17 mouse cellular contexts compared by ENCODE assay signal in genomic region chr16:40708558-40708957, GRCm38 (mm10).
A peak's percentile ranks its signal among the peaks of the same experiment; 100 is the strongest.
DNase-seq lines count a peak whose midpoint lies in the region; ATAC-seq and TF ChIP-seq lines count a peak whose summit lies in the region.
"Had no signal": no experiment of that assay in that cellular context is flagged by ENCODE, and none has a peak within 500 bp of the region (broad histone marks: within the 10 kb centered on the region; RNA-seq: fewer than 3 reads in every experiment).

No protein-coding gene starts in this region.

- no peaks in the 10 kb centered on the region for H3K9me3 ChIP-seq in hindbrain, embryonic 11.5 days (ENCODE audit: control insufficient read depth, low read length)
- H3K9me3 ChIP-seq in hindbrain, embryonic 10.5 days = no peaks in the 10 kb centered on the region
- H3K9me3 ChIP-seq in embryonic facial prominence, embryonic 15.5 days (replicated peaks) = no peaks in the 10 kb centered on the region
- H3K9me3 ChIP-seq in hindbrain, embryonic 16.5 days (ENCODE audit: control insufficient read depth, low read length) = no peaks in the 10 kb centered on the region
- H3K9me3 ChIP-seq: limb, embryonic 15.5 days; stomach, embryonic 15.5 days had no signal

- no peaks in the 10 kb centered on the region for H3K4me1 ChIP-seq in hindbrain, embryonic 11.5 days (replicated peaks; ENCODE audit: control insufficient read depth, insufficient read depth, low read length)
- no peaks in the 10 kb centered on the region for H3K4me1 ChIP-seq in hindbrain, embryonic 10.5 days (replicated peaks)
- no peaks in the 10 kb centered on the region for H3K4me1 ChIP-seq in embryonic facial prominence, embryonic 15.5 days
- H3K4me1 ChIP-seq in hindbrain, embryonic 16.5 days (ENCODE audit: control insufficient read depth, insufficient read depth, low read depth, low read length) = peaks cover 3% of the 10 kb centered on the region
- H3K4me1 ChIP-seq: limb, embryonic 15.5 days; stomach, embryonic 15.5 days had no signal

- no peak overlapping the region for H3K27ac ChIP-seq in hindbrain, embryonic 11.5 days (ENCODE audit: low read depth, low read length)
- H3K27ac ChIP-seq in hindbrain, embryonic 10.5 days = no peak overlapping the region
- H3K27ac ChIP-seq in embryonic facial prominence, embryonic 15.5 days (replicated peaks) = no peak overlapping the region
- no peak overlapping the region for H3K27ac ChIP-seq in hindbrain, embryonic 16.5 days (ENCODE audit: low read depth, low read length)
- H3K27ac ChIP-seq: kidney, postnatal 0 days; layer of hippocampus, adult 2 months; limb, embryonic 15.5 days; macrophage; stomach, embryonic 15.5 days had no signal

- 63% methylated on average over 2 of the region's 2 CpGs for WGBS in hindbrain, embryonic 11.5 days
- 69% methylated on average over 2 of the region's 2 CpGs for WGBS in hindbrain, embryonic 10.5 days
- 20% methylated on average over 2 of the region's 2 CpGs for WGBS in embryonic facial prominence, embryonic 15.5 days
- 20% methylated on average over 2 of the region's 2 CpGs for WGBS in hindbrain, embryonic 16.5 days

- no peak overlapping the region for H3K4me3 ChIP-seq in hindbrain, embryonic 11.5 days (ENCODE audit: low read depth, low read length)
- H3K4me3 ChIP-seq in hindbrain, embryonic 10.5 days = no peak overlapping the region
- no peak overlapping the region for H3K4me3 ChIP-seq in embryonic facial prominence, embryonic 15.5 days (replicated peaks)
- no peak overlapping the region for H3K4me3 ChIP-seq in hindbrain, embryonic 16.5 days (ENCODE audit: low read length)
- H3K4me3 ChIP-seq: layer of hippocampus, adult 2 months; limb, embryonic 15.5 days; stomach, embryonic 15.5 days had no signal

- H3K36me3 ChIP-seq in hindbrain, embryonic 11.5 days (ENCODE audit: control insufficient read depth, insufficient read depth, low read length) = no peaks in the 10 kb centered on the region
- no peaks in the 10 kb centered on the region for H3K36me3 ChIP-seq in hindbrain, embryonic 10.5 days
- H3K36me3 ChIP-seq in embryonic facial prominence, embryonic 15.5 days = no peaks in the 10 kb centered on the region
- no peaks in the 10 kb centered on the region for H3K36me3 ChIP-seq in hindbrain, embryonic 16.5 days (ENCODE audit: control insufficient read depth, insufficient read depth, low read length)
- H3K36me3 ChIP-seq: limb, embryonic 15.5 days; stomach, embryonic 15.5 days had no signal

- no peaks in the 10 kb centered on the region for H3K27me3 ChIP-seq in hindbrain, embryonic 11.5 days (ENCODE audit: control insufficient read depth, insufficient read depth, low read length)
- H3K27me3 ChIP-seq in hindbrain, embryonic 10.5 days (ENCODE audit: insufficient read depth, poor library complexity, severe bottlenecking) = no peaks in the 10 kb centered on the region
- no peaks in the 10 kb centered on the region for H3K27me3 ChIP-seq in embryonic facial prominence, embryonic 15.5 days
- H3K27me3 ChIP-seq in hindbrain, embryonic 16.5 days (replicated peaks; ENCODE audit: control insufficient read depth, insufficient read depth, low read length) = no peaks in the 10 kb centered on the region
- H3K27me3 ChIP-seq: limb, embryonic 15.5 days; stomach, embryonic 15.5 days had no signal

- ATAC-seq in hindbrain, embryonic 11.5 days (ENCODE audit: low FRiP score) = peak; percentile 23; the same call in 1 of the 2 replicates
- peak; percentile 54; the same call in 1 of the 2 replicates for ATAC-seq in embryonic facial prominence, embryonic 15.5 days (ENCODE audit: insufficient number of reproducible peaks, low FRiP score, low TSS enrichment, low read depth)
- ATAC-seq in hindbrain, embryonic 16.5 days = peak; percentile 58
- ATAC-seq: CD4-positive, CD25-positive, alpha-beta regulatory T cell, adult 4 months; intestine, embryonic 16.5 days had no signal

- no peak overlapping the region for H3K4me2 ChIP-seq in hindbrain, embryonic 11.5 days (replicated peaks; ENCODE audit: low read depth, low read length)
- H3K4me2 ChIP-seq in embryonic facial prominence, embryonic 15.5 days (replicated peaks) = no peak overlapping the region
- H3K4me2 ChIP-seq in hindbrain, embryonic 16.5 days (ENCODE audit: low read length) = no peak overlapping the region
- H3K4me2 ChIP-seq: limb, embryonic 15.5 days; stomach, embryonic 15.5 days had no signal

- no peak for TF ChIP-seq CTCF in brain, embryonic 14.5 days (IDR thresholded peaks at IDR 0.05; ENCODE audit: borderline replicate concordance, extremely low read depth, insufficient read depth, insufficient read length)

- no peak for DNase-seq in hindbrain, embryonic 11.5 days (ENCODE audit: low spot score)
- no peak for DNase-seq in hindbrain, embryonic 10.5 days (ENCODE audit: low spot score)
- DNase-seq in brain, embryonic 14.5 days (ENCODE audit: low read depth) = peak; percentile 92
- DNase-seq in layer of hippocampus, postnatal 36 days = no peak
- DNase-seq in adrenal gland, postnatal 14 days = no peak
- DNase-seq: adrenal gland, adult 8-10 months; heart, postnatal 14 days; lung, adult 2 months had no signal

- no peak overlapping the region for H3K9ac ChIP-seq in hindbrain, embryonic 11.5 days (ENCODE audit: low read depth, low read length)
- no peak overlapping the region for H3K9ac ChIP-seq in embryonic facial prominence, embryonic 15.5 days
- no peak overlapping the region for H3K9ac ChIP-seq in hindbrain, embryonic 16.5 days (ENCODE audit: low read depth, low read length)
- H3K9ac ChIP-seq: limb, embryonic 15.5 days; stomach, embryonic 15.5 days had no signal

- TF ChIP-seq POLR2A in brain, embryonic 14.5 days (IDR thresholded peaks at IDR 0.05; ENCODE audit: borderline replicate concordance, extremely low read depth, insufficient read depth, insufficient read length, poor library complexity, severe bottlenecking) = no peak
